ENCODE assay signal across 10 mouse cellular contexts in the genomic region with DNA sequence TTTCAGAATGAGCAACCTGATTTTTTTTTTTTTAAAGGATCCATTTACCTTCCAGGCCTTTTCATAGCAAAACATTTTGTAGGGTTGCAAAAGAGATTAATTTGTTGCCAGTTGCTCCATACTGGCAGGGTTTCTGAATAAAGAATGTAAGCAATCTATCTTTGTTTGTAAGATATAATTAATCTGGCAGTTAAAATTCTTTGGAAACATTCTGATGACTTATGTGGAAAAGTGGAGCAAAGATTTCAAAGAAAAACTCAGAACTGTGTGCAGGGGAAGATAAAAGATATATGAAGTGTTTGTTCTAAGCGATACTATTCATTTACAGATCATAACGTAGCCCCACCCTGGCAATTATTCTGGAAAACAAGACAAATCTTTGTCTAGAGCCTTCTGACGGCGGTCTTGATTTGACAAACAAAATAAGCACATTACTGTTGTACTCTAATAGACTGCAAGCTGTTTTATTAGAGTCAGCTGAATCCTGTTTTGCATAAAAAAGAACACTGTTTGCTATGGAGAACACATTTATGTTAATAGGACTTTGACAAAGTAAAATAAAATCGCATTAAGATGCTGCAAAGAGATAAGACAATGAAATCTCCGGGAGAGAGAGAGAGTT.
DNase-seq lines count a peak whose midpoint lies in the region; ATAC-seq lines count a peak whose summit lies in the region.
"Had no signal": no experiment of that assay in that cellular context is flagged by ENCODE, and none has a peak within 500 bp of the region (broad histone marks: within the 10 kb centered on the region; RNA-seq: fewer than 3 reads in every experiment).

No protein-coding gene starts in this region.

- 48% methylated on average over 6 of the region's 6 CpGs for WGBS in heart, embryonic 14.5 days
- 49% methylated on average over 6 of the region's 6 CpGs for WGBS in heart, embryonic 11.5 days (ENCODE audit: insufficient replicate concordance)
- 14% methylated on average over 6 of the region's 6 CpGs for WGBS in forebrain, embryonic 11.5 days
- 14% methylated on average over 6 of the region's 6 CpGs for WGBS in limb, embryonic 13.5 days

- peak overlapping the region in 1 of 2 experiments; percentile 12; a peak in 2 of 4 replicates for H3K27ac ChIP-seq in heart, embryonic 14.5 days (replicated peaks in 1 of 2; ENCODE audit: control insufficient read depth in 1 of 2, insufficient read depth in 1 of 2, low read depth in 2 of 2, low read length in 2 of 2)
- H3K27ac ChIP-seq in heart, embryonic 11.5 days (ENCODE audit: low read depth, low read length): no peak overlapping the region; the same call in 1 of the 2 replicates
- H3K27ac ChIP-seq in forebrain, embryonic 11.5 days (ENCODE audit: low read depth, low read length): no peak overlapping the region
- peak overlapping the region; percentile 76 for H3K27ac ChIP-seq in limb, embryonic 13.5 days

- no peak for DNase-seq in forebrain, embryonic 11.5 days (ENCODE audit: low spot score)
- no peak for DNase-seq in thymus, postnatal 14 days
- no peak for DNase-seq in ovary, adult 18-20 months (ENCODE audit: low spot score)
- DNase-seq: cerebellum, adult 11-12 months; layer of hippocampus, postnatal 36 days had no signal

- no peaks in the 10 kb centered on the region for H3K27me3 ChIP-seq in heart, embryonic 14.5 days (ENCODE audit: control insufficient read depth, insufficient read depth, low read length)
- H3K27me3 ChIP-seq in heart, embryonic 11.5 days (ENCODE audit: control insufficient read depth, insufficient read depth, low read length): no peaks in the 10 kb centered on the region
- no peaks in the 10 kb centered on the region for H3K27me3 ChIP-seq in forebrain, embryonic 11.5 days (ENCODE audit: control insufficient read depth, insufficient read depth, low read length)
- H3K27me3 ChIP-seq in limb, embryonic 13.5 days: no peaks in the 10 kb centered on the region

- no peaks in the 10 kb centered on the region for H3K9me3 ChIP-seq in heart, embryonic 14.5 days (ENCODE audit: control insufficient read depth, low read length)
- no peaks in the 10 kb centered on the region for H3K9me3 ChIP-seq in heart, embryonic 11.5 days (replicated peaks; ENCODE audit: control insufficient read depth, low read length)
- H3K9me3 ChIP-seq in forebrain, embryonic 11.5 days (ENCODE audit: control insufficient read depth, low read length): no peaks in the 10 kb centered on the region
- H3K9me3 ChIP-seq in limb, embryonic 13.5 days: no peaks in the 10 kb centered on the region

- peaks cover 0 to 20% of the 10 kb centered on the region in 2 experiments; a peak in 2 of 4 replicates for H3K4me1 ChIP-seq in heart, embryonic 14.5 days (ENCODE audit: control insufficient read depth in 2 of 2, insufficient read depth in 2 of 2, low read length in 2 of 2)
- 0 out of 2 replicates have a peak, but pooled peaks cover 2% of the 10 kb centered on the region for H3K4me1 ChIP-seq in heart, embryonic 11.5 days (ENCODE audit: control insufficient read depth, insufficient read depth, low read length)
- peaks cover 2% of the 10 kb centered on the region; the same call in 1 of the 2 replicates for H3K4me1 ChIP-seq in forebrain, embryonic 11.5 days (replicated peaks; ENCODE audit: control insufficient read depth, insufficient read depth, low read length)
- H3K4me1 ChIP-seq in limb, embryonic 13.5 days: peaks cover 50% of the 10 kb centered on the region

- no peaks in the 10 kb centered on the region for H3K36me3 ChIP-seq in heart, embryonic 14.5 days (ENCODE audit: control insufficient read depth, insufficient read depth, low read length)
- H3K36me3 ChIP-seq in heart, embryonic 11.5 days (ENCODE audit: control insufficient read depth, insufficient read depth, low read length): no peaks in the 10 kb centered on the region
- no peaks in the 10 kb centered on the region for H3K36me3 ChIP-seq in forebrain, embryonic 11.5 days (ENCODE audit: control insufficient read depth, insufficient read depth, low read length)
- no peaks in the 10 kb centered on the region for H3K36me3 ChIP-seq in limb, embryonic 13.5 days

- H3K4me3 ChIP-seq in heart, embryonic 14.5 days (ENCODE audit: control insufficient read depth in 1 of 2, insufficient read depth in 1 of 2, low read depth in 1 of 2, low read length in 2 of 2): no peak overlapping the region
- H3K4me3 ChIP-seq in heart, embryonic 11.5 days (ENCODE audit: low read depth, low read length): no peak overlapping the region
- no peak overlapping the region for H3K4me3 ChIP-seq in forebrain, embryonic 11.5 days (ENCODE audit: low read depth, low read length)
- no peak overlapping the region for H3K4me3 ChIP-seq in limb, embryonic 13.5 days

- H3K9ac ChIP-seq in heart, embryonic 14.5 days (ENCODE audit: low read length): no peak overlapping the region
- no peak overlapping the region for H3K9ac ChIP-seq in heart, embryonic 11.5 days (ENCODE audit: low read depth, low read length)
- H3K9ac ChIP-seq in forebrain, embryonic 11.5 days (ENCODE audit: low read length): no peak overlapping the region
- H3K9ac ChIP-seq in limb, embryonic 13.5 days: no peak overlapping the region

- peak overlapping the region; percentile 16; the same call in 1 of the 2 replicates for H3K4me2 ChIP-seq in heart, embryonic 14.5 days (ENCODE audit: low read length)
- H3K4me2 ChIP-seq in heart, embryonic 11.5 days: no peak overlapping the region
- H3K4me2 ChIP-seq in forebrain, embryonic 11.5 days (ENCODE audit: low read depth, low read length, severe bottlenecking): no peak overlapping the region
- H3K4me2 ChIP-seq in limb, embryonic 13.5 days (replicated peaks): peak overlapping the region; percentile 46

- ATAC-seq in heart, embryonic 14.5 days (ENCODE audit: insufficient number of reproducible peaks, insufficient read depth, low FRiP score, low read depth): no peak
- ATAC-seq in heart, embryonic 11.5 days (replicated peaks; ENCODE audit: insufficient number of reproducible peaks, low FRiP score, low TSS enrichment): no peak
- peak; percentile 4 for ATAC-seq in CD4-positive, CD25-positive, alpha-beta regulatory T cell, adult 4 months
- ATAC-seq in forebrain, embryonic 11.5 days (replicated peaks; ENCODE audit: low FRiP score): peak; percentile 49
- no peak for ATAC-seq in limb, embryonic 13.5 days (ENCODE audit: low FRiP score, low read depth)
- ATAC-seq in megakaryocyte-erythroid progenitor cell, adult 5-6 weeks (replicated peaks; ENCODE audit: low FRiP score, low TSS enrichment, poor library complexity, severe bottlenecking): no peak

Comparison
In these comparisons a context has a peak if more than half of its experiments do, and no peak if none do; other contexts are left out.
1. H3K4me2 ChIP-seq: peak in heart, embryonic 14.5 days (single experiment) and limb, embryonic 13.5 days (single experiment); none in heart, embryonic 11.5 days (single experiment) and forebrain, embryonic 11.5 days (single experiment).
2. ATAC-seq: peak in CD4-positive, CD25-positive, alpha-beta regulatory T cell, adult 4 months (single experiment) and forebrain, embryonic 11.5 days (single experiment); none in heart, embryonic 14.5 days (single experiment), heart, embryonic 11.5 days (single experiment), limb, embryonic 13.5 days (single experiment) and megakaryocyte-erythroid progenitor cell, adult 5-6 weeks (single experiment).